Mouse (Mus musculus) CH12.LX (cell line): Measurements from ENCODE around the gene Racgap1. TPM values are rescaled to one million over a fixed set of nuclear protein-coding genes. Genes with fewer than 3 reads are reported as not detected.

Experiments used
- DNase-seq: peaks from one replicate; pipeline ENCODE4 v3.0.0-alpha.2; 2013; ENCODE audit errors: extremely low read depth
- H3K27ac ChIP-seq: 2 replicates; pipeline ENCODE4 v1.5.1; 2012; ENCODE audit warnings: low read depth, mild to moderate bottlenecking, control low read depth, moderate library complexity; ENCODE audit not compliant: insufficient read depth
- H3K27me3 ChIP-seq: replicated peaks from 2 replicates; pipeline ENCODE3; 2012; ENCODE audit warnings: inconsistent platforms
- H3K36me3 ChIP-seq, 2 experiments: replicated peaks in 1 of 2; 2 replicates each; pipeline versions ENCODE3 to v1.6.1; 2012; ENCODE audit warnings: inconsistent platforms in 1 of 2, low read length in 1 of 2, mild to moderate bottlenecking in 1 of 2, mixed read lengths in 1 of 2, moderate library complexity in 1 of 2; ENCODE audit not compliant: control insufficient read depth in 1 of 2, insufficient read depth in 1 of 2
- H3K4me1 ChIP-seq, 2 experiments: 2 replicates each; pipeline ENCODE4 v1.6.1; 2012; ENCODE audit warnings: inconsistent platforms in 1 of 2, moderate library complexity in 1 of 2; ENCODE audit not compliant: insufficient read depth in 2 of 2, control insufficient read depth in 1 of 2
- H3K4me2 ChIP-seq: 2 replicates; pipeline ENCODE4 v1.6.1; 2012; ENCODE audit warnings: low read depth, mild to moderate bottlenecking, control low read depth; ENCODE audit not compliant: poor library complexity, insufficient read depth, severe bottlenecking
- H3K4me3 ChIP-seq, 3 experiments: fragments of 150-350 bp in 1 of 3; sonication (generic) in 1 of 3; replicated peaks in 1 of 3; 2 replicates each; pipeline versions ENCODE3 to v1.5.1; 2011 to 2012; ENCODE audit warnings: low read depth in 2 of 3, low read length in 2 of 3, mild to moderate bottlenecking in 2 of 3, moderate library complexity in 2 of 3, control low read depth in 1 of 3, improper control_type of control experiment in 1 of 3, inconsistent platforms in 1 of 3, mixed read lengths in 1 of 3; ENCODE audit not compliant: poor library complexity in 1 of 3
- H3K79me2 ChIP-seq: replicated peaks from 2 replicates; pipeline ENCODE4 v1.6.1; 2012; ENCODE audit warnings: mild to moderate bottlenecking, moderate library complexity; ENCODE audit not compliant: control insufficient read depth, poor library complexity, insufficient read depth, severe bottlenecking; ENCODE audit errors: extremely low read depth
- H3K9ac ChIP-seq: 2 replicates; pipeline ENCODE4 v1.6.1; 2012; ENCODE audit warnings: low read depth, mild to moderate bottlenecking, control low read depth, moderate library complexity; ENCODE audit not compliant: insufficient read depth
- H3K9me3 ChIP-seq: replicated peaks from 2 replicates; pipeline ENCODE3; 2012; ENCODE audit warnings: low read length, inconsistent platforms, mixed read lengths
- CTCF ChIP-seq, 2 experiments: IDR thresholded peaks in 1 of 2; conservative IDR thresholded peaks in 1 of 2; 2 replicates each; pipeline ENCODE4 v1.5.1; 2011 to 2012; ENCODE audit warnings: low read depth in 2 of 2, low read length in 2 of 2, improper control_type of control experiment in 1 of 2, inconsistent platforms in 1 of 2, mild to moderate bottlenecking in 1 of 2, moderate library complexity in 1 of 2
- EP300 ChIP-seq: IDR thresholded peaks from 2 replicates; pipeline ENCODE4 v1.6.1; 2011; ENCODE audit warnings: low read length, improper control_type of control experiment
- ETS1 ChIP-seq: conservative IDR thresholded peaks from 2 replicates; pipeline ENCODE4 v1.6.1; 2012; ENCODE audit warnings: low read depth, mild to moderate bottlenecking, inconsistent platforms, low read length, improper control_type of control experiment, moderate library complexity
- GABPA ChIP-seq: IDR thresholded peaks from 2 replicates; pipeline ENCODE4 v1.6.1; 2012; ENCODE audit warnings: low read depth, low read length, improper control_type of control experiment, inconsistent platforms; ENCODE audit not compliant: insufficient replicate concordance
- JUND ChIP-seq: conservative IDR thresholded peaks from 2 replicates; pipeline ENCODE4 v1.6.1; 2011; ENCODE audit warnings: low read depth, low read length, improper control_type of control experiment
- KAT2A ChIP-seq: IDR thresholded peaks from 2 replicates; pipeline ENCODE4 v1.6.1; 2012; ENCODE audit warnings: low read length, improper control_type of control experiment, inconsistent platforms; ENCODE audit not compliant: insufficient replicate concordance
- MAZ ChIP-seq: IDR thresholded peaks from 2 replicates; pipeline ENCODE4 v1.6.1; 2012; ENCODE audit warnings: low read depth, mild to moderate bottlenecking, inconsistent platforms, low read length, improper control_type of control experiment, moderate library complexity
- MEF2A ChIP-seq: IDR thresholded peaks from 2 replicates; pipeline ENCODE4 v1.6.1; 2014; ENCODE audit warnings: low read depth, mild to moderate bottlenecking, inconsistent platforms, low read length, improper control_type of control experiment, borderline replicate concordance
- NELFE ChIP-seq: IDR thresholded peaks from 2 replicates; pipeline ENCODE4 v1.6.1; 2011; ENCODE audit warnings: low read depth, low read length, improper control_type of control experiment
- NRF1 ChIP-seq: IDR thresholded peaks from 2 replicates; pipeline ENCODE4 v1.6.1; 2014; ENCODE audit warnings: low read depth, mild to moderate bottlenecking, inconsistent platforms, low read length, improper control_type of control experiment, moderate library complexity
- PAX5 ChIP-seq: IDR thresholded peaks from 2 replicates; pipeline ENCODE4 v1.6.1; 2012; ENCODE audit warnings: low read length, inconsistent platforms, mixed read lengths
- POLR2A ChIP-seq: IDR thresholded peaks from 2 replicates; pipeline ENCODE4 v1.6.1; 2011; ENCODE audit warnings: low read depth, mild to moderate bottlenecking, improper control_type of control experiment, low read length
- POLR2AphosphoS2 ChIP-seq: IDR thresholded peaks from 2 replicates; pipeline ENCODE4 v1.6.1; 2011; ENCODE audit warnings: low read depth, low read length, improper control_type of control experiment
- RAD21 ChIP-seq: IDR thresholded peaks from 2 replicates; pipeline ENCODE4 v1.6.1; 2011; ENCODE audit warnings: low read depth, mild to moderate bottlenecking, low read length, improper control_type of control experiment, moderate library complexity
- USF1 ChIP-seq: IDR thresholded peaks from 2 replicates; pipeline ENCODE4 v1.6.1; 2014; ENCODE audit warnings: low read depth, mild to moderate bottlenecking, inconsistent platforms, low read length, improper control_type of control experiment
- ZC3H11A ChIP-seq: IDR thresholded peaks from 2 replicates; pipeline ENCODE4 v1.6.1; 2012; ENCODE audit warnings: low read depth, mild to moderate bottlenecking, inconsistent platforms, low read length, improper control_type of control experiment
- dilution Hi-C: fragments of 300-500 bp; cut with MboI; formaldehyde crosslinking; loops from 2 replicates; pipeline ENCODE4 v1.14.3; 2020; ENCODE audit warnings: low sequenced_read_pairs; ENCODE audit not compliant: extremely low pct_unique_long_range_greater_than_20kb, extremely low pct_ligation_motif_present
- in situ Hi-C: fragments of 300-500 bp; cut with MboI; formaldehyde crosslinking; loops from 3 replicates; pipeline ENCODE4 v1.14.3; 2019; ENCODE audit warnings: low sequenced_read_pairs, low pct_ligation_motif_present, low pct_unique_long_range_greater_than_20kb, mixed read lengths
- polyA plus RNA-seq: library from polyadenylated mRNA; unstranded; fragments of >175 nt; gene quantifications from 2 replicates; pipeline ENCODE4 v1.2.1, GENCODE M21; 2012; ENCODE audit warnings: low read depth; ENCODE audit not compliant: insufficient read length
- total RNA-seq, 2 experiments: library from RNA; depleted of rRNA; stranded (reverse); fragments of 300-350 nt in 1 of 2; fragments of >200 nt in 1 of 2; gene quantifications; 2 replicates each; pipeline ENCODE4 v1.2.3; 2012 to 2014

Gene Racgap1
- total and polyA plus RNA-seq, 3 experiments: 97.9 to 131 (median 130) TPM

- Histone ChIP-seq H3K9me3 (no peaks in the 10 kb centered on the region), H3K4me1 (peaks cover 0 to 8% of the 10 kb centered on the region in 2 experiments; a peak in 2 of 4 replicates), H3K27me3 (peaks cover 90% of the 10 kb centered on the region), H3K36me3 (no peaks in the 10 kb centered on the region), H3K9ac (no peak overlapping the region), H3K4me2 (no peak overlapping the region), H3K79me2 (no peaks in the 10 kb centered on the region), H3K27ac (no peak overlapping the region), H3K4me3 (no peak overlapping the region)
- in situ Hi-C loops (loop anchor here (10.0 kb wide), 1 partner anchor 293 kb away; no protein-coding TSS in a partner anchor), dilution Hi-C loops (no loop called here)
- no peak for TF ChIP-seq NRF1
- TF ChIP-seq POLR2AphosphoS2: no peak
- TF ChIP-seq KAT2A: no peak
- no peak for TF ChIP-seq MEF2A
- no peak for TF ChIP-seq CTCF (conservative IDR thresholded peaks at IDR 0.05 in 1 of 2, IDR thresholded peaks at IDR 0.05 in 1 of 2; ENCODE audit: low read depth in 2 of 2, low read length in 2 of 2)
- no peak for TF ChIP-seq USF1
- no peak for TF ChIP-seq POLR2A
- TF ChIP-seq JUND: no peak
- TF ChIP-seq RAD21: no peak
- DNase-seq: no peak
These were observed 49.7 kb downstream of the Racgap1 start for GRCm38 (mm10) chr15:99601823-99602120.

GRCm38 (mm10) chr15:99600986-99601822 is 50.3 kb downstream of the Racgap1 start, which contains the start of gene Aqp6:
Aqp6 (plus strand) TSS chr15:99601400.
- Histone ChIP-seq H3K27me3 (peaks cover 85% of the 10 kb centered on the region), H3K4me3 (no peak within 1 kb of the TSS), H3K36me3 (no peaks in the 10 kb centered on the region), H3K9me3 (no peaks in the 10 kb centered on the region), H3K27ac (no peak within 1 kb of the TSS), H3K9ac (no peak within 1 kb of the TSS), H3K4me2 (no peak within 1 kb of the TSS), H3K4me1 (peaks cover 0 to 9% of the 10 kb centered on the region in 2 experiments; a peak in 2 of 4 replicates)
- in situ Hi-C loops (loop anchor here (10.0 kb wide), 1 partner anchor 294 kb away; no protein-coding TSS in a partner anchor), dilution Hi-C loops (no loop called here)
- DNase-seq: no peak
- TF ChIP-seq NELFE: no peak
- TF ChIP-seq GABPA: no peak
- TF ChIP-seq ETS1: no peak
- TF ChIP-seq ZC3H11A: no peak
- TF ChIP-seq EP300: no peak
- TF ChIP-seq CTCF (conservative IDR thresholded peaks at IDR 0.05 in 1 of 2, IDR thresholded peaks at IDR 0.05 in 1 of 2; ENCODE audit: low read depth in 2 of 2, low read length in 2 of 2): no peak
- TF ChIP-seq MAZ: no peak
- TF ChIP-seq PAX5: no peak
- TF ChIP-seq USF1: no peak
- TF ChIP-seq POLR2AphosphoS2: no peak
- TF ChIP-seq, all 38 proteins: peak for 0
- no peaks in the 10 kb centered on the region for H3K79me2 ChIP-seq
